Mouse (Mus musculus) megakaryocyte, adult 5-6 weeks (primary cell): Measurements from ENCODE around the gene Adss. TPM values are rescaled to one million over a fixed set of nuclear protein-coding genes. Genes with fewer than 3 reads are reported as not detected.

ENCODE experiments used
- ATAC-seq: 2 replicates; pipeline ENCODE4 v1.8.0; 2016; ENCODE audit warnings: mild to moderate bottlenecking, inconsistent platforms; ENCODE audit not compliant: poor library complexity, severe bottlenecking
- total RNA-seq, 2 experiments: library from RNA; stranded (forward) in 1 of 2; stranded (reverse) in 1 of 2; fragments of 153-499, 151-499 nt in 1 of 2; fragments of 221-1000, 200-1000 nt in 1 of 2; gene quantifications; 2 replicates each; pipeline versions ENCODE4 v1.2.3 to v1.2.4; 2015 to 2017

Gene Adss
- total RNA-seq, 2 experiments from 2014 or later: 161 to 214 TPM

- ATAC-seq: no peak
Observed at GRCm38 (mm10) chr1:177729043-177730024, 67.0 kb downstream of the Adss start, which contains the start of gene 1700016C15Rik. TSS of gene 1700016C15Rik (plus strand) at chr1:177729814.

DNA sequence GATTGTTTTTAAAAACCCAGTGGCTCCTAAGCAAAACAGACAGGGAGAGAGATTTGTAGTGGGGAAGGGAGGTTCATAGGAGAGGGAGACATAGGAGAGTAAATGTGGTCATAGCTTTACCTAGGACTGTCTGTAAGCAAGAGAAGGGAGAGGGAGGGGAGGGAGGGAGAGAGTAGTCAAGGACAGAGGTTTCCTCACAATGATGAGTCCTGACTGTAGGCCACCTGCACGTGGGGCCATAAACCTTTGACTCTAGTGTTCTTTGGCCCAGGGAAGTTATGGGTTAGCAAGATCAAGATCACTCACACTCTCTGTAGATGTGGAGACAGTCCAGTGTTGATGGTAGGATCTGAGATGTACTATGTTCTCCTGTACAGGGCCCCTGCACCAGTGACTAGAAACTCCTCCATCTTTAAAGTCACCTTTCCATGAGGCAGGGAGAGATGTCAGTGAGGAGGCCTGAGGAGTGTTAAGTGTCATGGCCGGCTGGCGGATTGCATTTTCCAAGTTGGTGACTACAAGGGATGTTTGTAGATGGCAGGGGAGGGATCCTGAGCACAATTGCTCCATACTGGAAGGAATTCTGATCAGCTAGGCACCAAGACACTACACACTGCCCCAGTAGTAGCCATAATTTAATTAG is 68.3 kb downstream of the Adss start:
- no peak for ATAC-seq

DNA sequence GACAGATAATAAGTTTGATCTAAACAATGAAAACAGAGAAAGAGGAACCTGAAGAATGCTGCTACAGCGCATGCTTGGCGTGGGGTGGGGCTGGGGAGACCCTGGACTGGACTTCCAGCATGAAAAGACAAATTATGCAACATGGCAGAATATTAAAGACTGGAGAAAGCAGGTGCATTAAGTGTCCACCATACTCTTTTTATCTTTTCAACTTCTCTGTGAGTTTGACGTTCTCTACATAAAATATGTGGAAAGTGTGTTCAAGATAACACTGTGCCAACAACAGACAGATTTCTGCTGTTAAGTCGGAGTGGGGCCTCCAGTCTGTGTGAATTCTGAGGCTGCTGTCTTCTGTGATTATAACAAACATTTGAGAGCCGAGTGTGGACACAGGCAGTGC is 69.4 kb downstream of the Adss start:
- peak; percentile 45; the same call in 1 of the 2 replicates for ATAC-seq

GRCm38 (mm10) chr1:177723786-177724185 is 72.5 kb downstream of the Adss start:
- ATAC-seq: no peak

DNA sequence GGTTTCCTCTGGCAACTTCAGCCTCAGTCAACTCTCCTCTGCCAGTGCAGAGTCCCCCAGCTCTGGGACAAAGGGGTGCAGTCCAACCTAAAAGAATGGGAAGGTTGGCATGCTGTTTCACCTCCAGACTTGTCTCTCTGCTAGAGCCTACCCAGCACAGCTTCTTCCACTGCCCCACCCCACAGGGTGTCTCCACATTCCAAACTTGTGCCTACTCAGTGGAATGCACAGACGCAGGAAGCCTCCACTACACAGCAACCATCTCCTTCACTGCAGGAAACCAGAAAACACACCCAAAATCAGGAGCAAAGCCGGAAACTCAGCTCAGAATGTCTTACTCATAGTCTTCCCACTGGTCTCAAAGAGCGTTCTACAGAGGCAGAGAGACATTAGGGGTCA is 77.3 kb downstream of the Adss start:
- ATAC-seq: no peak

DNA sequence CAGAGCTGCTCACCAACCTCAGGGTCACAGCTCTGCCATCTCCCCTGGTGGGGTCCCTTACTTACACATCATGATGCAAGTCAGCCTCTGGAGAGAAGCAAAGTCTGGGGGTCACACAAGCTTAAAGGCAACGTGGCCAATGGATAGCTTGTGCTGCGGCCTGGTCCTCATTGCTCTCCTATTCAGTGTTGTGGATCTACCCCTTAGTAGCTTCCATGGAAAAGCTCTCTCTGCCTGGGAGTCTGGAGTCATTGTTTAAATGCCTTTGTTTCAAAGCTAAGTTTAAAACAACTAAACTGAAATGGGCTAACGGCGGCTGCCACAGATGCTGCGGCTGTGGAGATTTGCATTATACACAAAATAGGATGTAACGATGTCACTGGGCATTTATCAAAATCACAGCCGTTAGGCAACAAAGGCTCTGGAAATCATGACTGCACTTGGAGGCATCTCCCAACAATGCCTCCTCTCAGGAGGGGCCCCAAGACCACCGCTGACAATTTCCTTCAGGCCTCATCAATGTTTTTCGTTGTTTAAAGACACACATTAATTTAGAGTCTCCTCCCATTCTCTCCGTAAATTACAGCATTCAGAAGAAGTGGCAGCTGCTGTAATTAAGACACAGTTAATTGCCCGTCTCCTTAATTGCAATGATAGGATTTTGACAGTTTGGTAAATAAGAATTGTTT is 77.8 kb downstream of the Adss start:
- no peak for ATAC-seq

GRCm38 (mm10) chr1:177717057-177717835 is 79.1 kb downstream of the Adss start:
- no peak for ATAC-seq

DNA sequence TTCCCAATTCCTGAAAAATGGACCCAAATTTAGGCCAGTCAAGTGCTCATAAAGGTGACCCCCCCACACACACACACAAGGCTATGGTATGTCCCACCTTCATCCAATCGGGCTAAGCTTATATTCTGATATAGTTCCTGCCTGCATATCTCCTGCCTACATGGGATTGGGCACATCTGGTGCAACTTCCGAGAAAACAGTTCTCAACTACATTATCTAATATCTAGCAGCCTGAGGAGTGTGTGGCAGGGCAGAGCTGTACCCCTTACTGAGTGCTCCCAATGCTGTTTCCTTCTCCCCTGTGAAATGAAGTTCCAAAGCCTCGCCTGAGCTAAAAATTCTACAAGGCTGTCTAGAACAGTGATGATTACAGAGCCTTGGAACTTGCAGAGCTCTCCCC is 79.9 kb downstream of the Adss start:
- no peak for ATAC-seq

- ATAC-seq: no peak
Observed at GRCm38 (mm10) chr1:177714397-177715012, 81.8 kb downstream of the Adss start.

DNA sequence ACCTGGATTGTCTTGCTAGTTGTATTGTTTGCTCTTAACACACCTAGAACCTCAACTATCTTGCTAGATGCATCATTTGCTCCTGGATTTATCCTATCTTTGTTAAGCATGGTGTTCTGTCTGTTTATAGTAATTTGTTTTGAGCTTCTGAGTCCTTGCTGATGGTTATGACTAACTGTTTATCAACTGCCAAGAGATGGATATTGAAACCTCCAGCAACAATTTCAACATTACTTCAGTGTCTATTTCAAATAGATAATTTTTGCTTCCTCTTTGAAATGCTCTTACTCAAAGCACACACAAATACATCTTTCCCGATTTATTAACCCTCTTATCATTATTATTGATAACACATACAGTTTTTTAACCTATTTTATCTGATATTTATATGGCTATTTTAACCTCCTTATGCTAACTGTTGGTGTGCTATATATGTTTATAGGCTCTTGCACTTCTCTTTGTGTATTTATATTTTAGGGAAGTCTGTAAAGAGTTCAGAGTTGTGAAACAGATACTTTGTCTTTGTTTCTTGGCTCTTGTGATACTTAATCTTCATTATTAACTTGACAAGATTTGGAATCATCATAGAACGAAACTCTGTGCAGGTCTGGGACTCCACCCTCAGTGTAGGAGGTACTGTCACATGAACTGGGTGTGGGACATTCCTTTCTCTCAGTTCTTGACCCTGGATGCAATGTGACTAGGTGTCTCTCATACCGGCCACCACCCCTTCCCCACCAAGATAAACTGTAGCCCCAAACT is 82.5 kb downstream of the Adss start:
- peak; percentile 55 for ATAC-seq

Other genes starting within 250 kb of the Adss start
- not detected in 2 replicates for gene 1700016C15Rik, start 66.7 kb downstream of the Adss start, total RNA-seq (2015)
- gene 1700016C15Rik, start 66.7 kb downstream of the Adss start, total RNA-seq (2017): not detected in 2 replicates
- not detected in 2 replicates for gene Catspere2, start 186.9 kb upstream of the Adss start, total RNA-seq (2015)
- not detected in 2 replicates for gene Catspere2, start 186.9 kb upstream of the Adss start, total RNA-seq (2017)